Mouse (Mus musculus): ENCODE results near the gene Ano6.

DNA sequence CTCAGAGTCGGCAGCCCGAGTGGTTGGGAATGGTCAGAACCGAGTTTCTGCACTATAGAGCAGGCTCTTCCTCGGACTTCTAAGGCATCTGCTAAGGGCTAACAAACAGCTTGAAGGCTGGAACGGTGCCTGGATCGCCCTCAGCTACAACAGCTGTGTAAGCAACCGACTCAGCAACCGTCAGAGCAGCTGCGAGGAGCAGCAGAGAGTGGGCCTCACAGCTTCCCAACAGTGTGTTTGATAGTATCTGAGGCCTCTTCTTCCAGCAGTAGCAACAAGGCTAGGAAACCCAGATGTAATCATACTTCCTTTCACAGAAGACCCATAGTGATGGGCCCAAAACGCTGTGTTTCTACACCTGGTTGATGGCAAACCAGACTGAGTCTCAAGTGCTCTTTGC lies 33.5 kb upstream of the Ano6 start:
- no peak for TF ChIP-seq CTCF (IDR thresholded peaks at IDR 0.05; ENCODE audit: low read depth)
- TF ChIP-seq EP300 (IDR thresholded peaks at IDR 0.05; ENCODE audit: low read depth): no peak
